In genomic region chr11:20242366-20243056, GRCm38 (mm10) we compare ENCODE assay signal across 20 mouse cellular contexts. TPM values are rescaled to one million over a fixed set of nuclear protein-coding genes. Genes with fewer than 3 reads are reported as not detected.
A peak's percentile ranks its signal among the peaks of the same experiment; 100 is the strongest.
DNase-seq lines count a peak whose midpoint lies in the region; ATAC-seq and TF ChIP-seq lines count a peak whose summit lies in the region.
"Had no signal": no experiment of that assay in that cellular context is flagged by ENCODE, and none has a peak within 500 bp of the region (broad histone marks: within the 10 kb centered on the region; RNA-seq: fewer than 3 reads in every experiment).

No protein-coding gene starts in this region.

- no peaks in the 10 kb centered on the region for H3K9me3 ChIP-seq in kidney, embryonic 15.5 days (replicated peaks)
- H3K9me3 ChIP-seq in ES-Bruce4 (replicated peaks; ENCODE audit: control insufficient read depth, insufficient read depth, low read length, poor library complexity, severe bottlenecking): 0 out of 2 replicates have a peak, but pooled peaks cover 7% of the 10 kb centered on the region
- no peaks in the 10 kb centered on the region for H3K9me3 ChIP-seq in embryonic facial prominence, embryonic 10.5 days
- H3K9me3 ChIP-seq: embryonic facial prominence, embryonic 12.5 days; hindbrain, embryonic 10.5 days; limb, embryonic 15.5 days; liver, embryonic 15.5 days; stomach, embryonic 15.5 days had no signal

- H3K9ac ChIP-seq in kidney, embryonic 15.5 days: no peak overlapping the region
- no peak overlapping the region for H3K9ac ChIP-seq in ES-Bruce4 (ENCODE audit: low read depth, poor library complexity, severe bottlenecking)
- H3K9ac ChIP-seq: forebrain, postnatal 0 days; limb, embryonic 15.5 days; liver, embryonic 15.5 days; stomach, embryonic 15.5 days had no signal

- no peak overlapping the region for H3K4me2 ChIP-seq in kidney, embryonic 15.5 days
- H3K4me2 ChIP-seq: embryonic facial prominence, embryonic 12.5 days; limb, embryonic 15.5 days; liver, embryonic 15.5 days; midbrain, embryonic 11.5 days; stomach, embryonic 15.5 days had no signal

- DNase-seq in cerebellum, adult 9-11 months: peak; percentile 6
- DNase-seq in cerebellum, adult 11-12 months: no peak
- no peak for DNase-seq in kidney, postnatal 36 days
- DNase-seq in embryonic facial prominence, embryonic 10.5 days (ENCODE audit: low spot score): no peak
- no peak for DNase-seq in thymus, postnatal 10 days (ENCODE audit: low spot score in 2 of 2)
- no peak for DNase-seq in kidney, postnatal 4 days
- DNase-seq: adrenal gland, postnatal 36 days; cerebellum, adult 2 months; forebrain, postnatal 0 days; gastrocnemius, postnatal 10 days; right cerebral cortex, postnatal 14 days had no signal

- peaks cover 42% of the 10 kb centered on the region for H3K4me1 ChIP-seq in kidney, embryonic 15.5 days
- peaks cover 13% of the 10 kb centered on the region for H3K4me1 ChIP-seq in ES-Bruce4 (ENCODE audit: control insufficient read depth, insufficient read depth, low read length)
- H3K4me1 ChIP-seq in embryonic facial prominence, embryonic 10.5 days: peaks cover 49% of the 10 kb centered on the region

- no peak for TF ChIP-seq POLR2A in ES-Bruce4 (IDR thresholded peaks at IDR 0.05; ENCODE audit: insufficient read depth, low read length)

- 82% methylated on average over 6 of the region's 6 CpGs for WGBS in kidney, embryonic 15.5 days
- 89% methylated on average over 6 of the region's 6 CpGs for WGBS in embryonic facial prominence, embryonic 10.5 days

- TF ChIP-seq EP300 in ES-Bruce4 (IDR thresholded peaks at IDR 0.05; ENCODE audit: insufficient read depth, low read depth, low read length): peak; percentile 42; the same call in 1 of the 2 replicates

- no peaks in the 10 kb centered on the region for H3K27me3 ChIP-seq in kidney, embryonic 15.5 days
- no peaks in the 10 kb centered on the region for H3K27me3 ChIP-seq in ES-Bruce4 (ENCODE audit: control insufficient read depth, insufficient read depth, low read length, poor library complexity, severe bottlenecking)
- no peaks in the 10 kb centered on the region for H3K27me3 ChIP-seq in embryonic facial prominence, embryonic 10.5 days (replicated peaks; ENCODE audit: low read depth, poor library complexity, severe bottlenecking)
- H3K27me3 ChIP-seq: embryonic facial prominence, embryonic 12.5 days; limb, embryonic 15.5 days; liver, embryonic 15.5 days; stomach, embryonic 15.5 days had no signal

- no peak for TF ChIP-seq CTCF in ES-Bruce4 (IDR thresholded peaks at IDR 0.05; ENCODE audit: low read depth, low read length)

- ATAC-seq in kidney, embryonic 15.5 days (replicated peaks; ENCODE audit: low FRiP score): no peak

- 0 out of 2 replicates have a peak overlapping the region, but pooled peaks have one; percentile 37 for H3K27ac ChIP-seq in kidney, embryonic 15.5 days
- peak overlapping the region; percentile 67 for H3K27ac ChIP-seq in ES-Bruce4 (ENCODE audit: insufficient read depth, low read length)
- peak overlapping the region; percentile 54; the same call in 1 of the 2 replicates for H3K27ac ChIP-seq in embryonic facial prominence, embryonic 10.5 days (replicated peaks)
- H3K27ac ChIP-seq: hindbrain, embryonic 10.5 days; liver, embryonic 15.5 days; macrophage; stomach, embryonic 15.5 days had no signal

- H3K4me3 ChIP-seq in kidney, embryonic 15.5 days (replicated peaks): no peak overlapping the region
- H3K4me3 ChIP-seq in ES-Bruce4 (ENCODE audit: low read depth, low read length): no peak overlapping the region
- H3K4me3 ChIP-seq in embryonic facial prominence, embryonic 10.5 days: no peak overlapping the region
- H3K4me3 ChIP-seq: embryonic facial prominence, embryonic 12.5 days; hindbrain, embryonic 10.5 days; limb, embryonic 15.5 days; liver, embryonic 15.5 days; stomach, embryonic 15.5 days had no signal

- peaks cover 79% of the 10 kb centered on the region for H3K36me3 ChIP-seq in kidney, embryonic 15.5 days
- H3K36me3 ChIP-seq in ES-Bruce4 (ENCODE audit: control insufficient read depth, insufficient read depth, low read length, poor library complexity, severe bottlenecking): peaks cover 43% of the 10 kb centered on the region
- H3K36me3 ChIP-seq in embryonic facial prominence, embryonic 10.5 days (replicated peaks): peaks cover 70% of the 10 kb centered on the region

RNA-seq across cellular contexts. Expression of gene Cep68, which starts 6.7 kb away (rescaled TPM):
- polyA plus RNA-seq in kidney, embryonic 15.5 days (2015; fragmentation: Nextera tagmentation; extraction: Ambion mirVana): 35.0 and 38.6 TPM in 2 replicates
- polyA plus RNA-seq in ES-Bruce4 (2011; ENCODE audit: insufficient read depth, insufficient read length, low read depth, missing spikeins): 38.0 and 40.4 TPM in 2 replicates
- polyA plus RNA-seq in embryonic facial prominence, embryonic 10.5 days (2016; fragmentation: Nextera tagmentation; extraction: Ambion mirVana): 43.6 and 46.9 TPM in 2 replicates

RNA-seq across cellular contexts. Expression of gene Rab1a, which starts 41.3 kb away (rescaled TPM):
- polyA plus RNA-seq in kidney, embryonic 15.5 days (2015; fragmentation: Nextera tagmentation; extraction: Ambion mirVana): 255 and 287 TPM in 2 replicates
- 396 and 407 TPM in 2 replicates for polyA plus RNA-seq in ES-Bruce4 (2011; ENCODE audit: insufficient read depth, insufficient read length, low read depth, missing spikeins)
- 198 and 205 TPM in 2 replicates for polyA plus RNA-seq in embryonic facial prominence, embryonic 10.5 days (2016; fragmentation: Nextera tagmentation; extraction: Ambion mirVana)
